Mouse (Mus musculus) hindbrain, embryonic 12.5 days (tissue): ENCODE measurements around the gene Sec16b. TPM values are rescaled to one million over a fixed set of nuclear protein-coding genes. Genes with fewer than 3 reads are reported as not detected.

Experiments
- ATAC-seq: fragments of 200-750 bp; cut with Nextera tagmentation; 2 replicates; pipeline ENCODE4 v1.8.0; 2017; ENCODE audit warnings: moderate TSS enrichment; ENCODE audit not compliant: low FRiP score
- H3K27ac ChIP-seq: fragments of 300-500 bp; sonication (generic); 2 replicates; pipeline ENCODE4 v1.5.1; 2016; ENCODE audit warnings: mild to moderate bottlenecking
- H3K27me3 ChIP-seq: fragments of 300-500 bp; sonication (generic); 2 replicates; pipeline ENCODE4 v1.6.1; 2016; ENCODE audit warnings: mild to moderate bottlenecking
- H3K36me3 ChIP-seq: fragments of 300-500 bp; sonication (generic); 2 replicates; pipeline ENCODE4 v1.6.1; 2016; ENCODE audit warnings: mild to moderate bottlenecking
- H3K4me1 ChIP-seq: fragments of 300-500 bp; sonication (generic); 2 replicates; pipeline ENCODE4 v1.6.1; 2016
- H3K4me2 ChIP-seq: fragments of 300-500 bp; sonication (generic); replicated peaks from 2 replicates; pipeline ENCODE4 v1.6.1; 2016; ENCODE audit warnings: mild to moderate bottlenecking
- H3K4me3 ChIP-seq: fragments of 300-500 bp; sonication (generic); 2 replicates; pipeline ENCODE4 v1.5.1; 2016; ENCODE audit warnings: mild to moderate bottlenecking
- H3K9ac ChIP-seq: fragments of 300-500 bp; sonication (generic); 2 replicates; pipeline ENCODE4 v1.6.1; 2016; ENCODE audit warnings: mild to moderate bottlenecking, moderate library complexity
- H3K9me3 ChIP-seq: fragments of 300-500 bp; sonication (generic); replicated peaks from 2 replicates; pipeline ENCODE4 v1.6.1; 2016; ENCODE audit warnings: mild to moderate bottlenecking
- WGBS: fragments of 180-500 bp; shearing (Covaris S2); methylation state at CpG from one replicate; pipeline ENCODE4 v1.1.7; 2016; 5-methylcytosine and 5-hydroxymethylcytosine counted together
- polyA plus RNA-seq: library from polyadenylated mRNA; unstranded; fragments of >200 nt; fragmentation: Nextera tagmentation; extraction: Ambion mirVana; gene quantifications from 2 replicates; pipeline ENCODE4 v1.2.1, GENCODE M21; 2016

The Sec16b gene
- polyA plus RNA-seq, 1 experiment from 2014 or later, result 1.3 TPM

DNA sequence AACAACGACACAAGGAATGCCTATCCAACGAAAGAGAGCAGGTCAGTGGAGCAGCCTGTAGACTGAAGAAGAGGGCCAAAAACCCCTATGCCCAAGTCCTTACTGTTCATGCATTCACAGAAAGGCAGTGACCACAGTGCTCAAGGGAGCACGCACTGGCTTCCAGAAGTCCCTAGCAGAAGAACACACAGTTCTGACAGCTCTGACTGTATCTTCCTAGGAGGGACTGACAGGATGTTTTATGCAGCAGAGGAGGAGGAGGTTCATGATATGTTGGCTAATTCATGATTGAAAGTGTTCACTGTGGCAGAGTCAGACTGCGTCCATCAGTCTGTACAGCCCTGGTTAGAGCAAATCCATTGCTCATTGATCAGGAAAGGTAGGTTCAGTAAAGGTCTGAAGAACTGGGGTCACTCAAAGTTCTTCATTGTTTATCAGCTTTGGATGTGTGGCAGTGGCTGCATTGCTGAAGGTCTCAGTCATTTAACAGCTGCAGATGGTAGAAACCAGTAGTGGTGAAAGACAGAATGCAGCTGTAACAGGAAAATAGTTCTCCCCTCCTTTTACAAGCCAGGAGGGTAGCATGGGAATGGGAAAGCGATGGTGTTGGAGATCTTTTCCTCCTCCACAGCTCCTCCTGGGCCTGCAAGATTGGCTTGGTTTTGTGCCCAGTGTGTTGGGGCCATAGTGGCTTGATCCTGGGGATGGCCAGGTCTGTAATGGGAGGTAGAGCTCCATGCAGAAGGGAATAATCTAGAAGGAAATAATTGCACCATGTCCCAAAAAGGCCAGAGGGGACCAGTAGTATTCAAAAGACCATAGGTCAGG lies 62.9 kb downstream of the Sec16b start:
- no peak overlapping the region for H3K27ac ChIP-seq
- 85% methylated on average over 5 of the region's 5 CpGs for WGBS
- H3K9me3 ChIP-seq, result no peaks in the 10 kb centered on the region

DNA sequence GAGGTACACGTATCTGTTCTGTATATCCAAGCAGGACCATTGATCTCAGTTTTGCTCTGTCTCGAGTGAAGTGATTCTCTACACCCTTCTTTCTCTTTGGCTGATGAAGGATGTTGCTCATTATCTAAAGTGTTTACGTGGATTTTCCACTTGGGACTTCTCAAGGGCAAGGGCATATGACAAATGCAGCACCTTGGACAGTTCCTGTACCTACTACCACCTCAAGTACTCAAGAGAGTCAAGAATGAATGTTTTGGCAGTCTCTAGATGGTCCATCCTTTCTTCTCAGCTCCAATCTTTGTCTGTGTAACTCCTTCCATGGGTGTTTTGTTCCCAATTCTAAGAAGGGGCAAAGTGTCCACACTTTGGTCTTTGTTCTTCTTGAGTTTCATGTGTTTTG lies 68.8 kb downstream of the Sec16b start:
- Histone ChIP-seq H3K4me1 (no peaks in the 10 kb centered on the region), H3K4me3 (no peak overlapping the region), H3K9ac (no peak overlapping the region), H3K36me3 (no peaks in the 10 kb centered on the region), H3K9me3 (no peaks in the 10 kb centered on the region), H3K27me3 (no peaks in the 10 kb centered on the region), H3K4me2 (no peak overlapping the region), H3K27ac (no peak overlapping the region)
- ATAC-seq, result no peak
- 88% methylated on average over 3 of the region's 3 CpGs for WGBS

More for the DNA sequence above, 62.9 kb downstream of the Sec16b start:
- no peaks in the 10 kb centered on the region for H3K4me1 ChIP-seq
- ATAC-seq, result no peak
- no peaks in the 10 kb centered on the region for H3K27me3 ChIP-seq
- no peak overlapping the region for H3K4me2 ChIP-seq
- H3K4me3 ChIP-seq, result no peak overlapping the region
- H3K36me3 ChIP-seq, result no peaks in the 10 kb centered on the region
- no peak overlapping the region for H3K9ac ChIP-seq

DNA sequence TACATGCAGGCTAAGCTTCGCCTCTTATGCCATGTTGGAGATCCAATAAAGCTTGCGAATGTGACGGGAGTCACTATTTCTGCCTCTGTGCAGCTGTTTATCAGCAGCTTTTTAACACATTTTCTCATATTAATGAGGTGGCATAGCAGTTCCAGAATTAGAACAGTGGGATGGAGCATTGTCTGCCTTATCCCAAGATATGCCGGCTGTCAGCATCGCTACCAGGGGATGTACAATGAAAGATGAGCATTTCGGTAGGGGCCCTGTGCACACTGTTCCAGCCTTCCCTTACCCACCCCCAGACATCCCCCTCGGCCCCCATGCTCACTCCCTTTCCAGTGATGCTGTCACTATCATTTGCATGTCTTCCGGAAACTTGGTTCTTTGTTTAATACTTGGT lies 71.8 kb downstream of the Sec16b start:
- WGBS, result 88% methylated on average over 8 of the region's 8 CpGs
- Histone ChIP-seq H3K4me2 (no peak overlapping the region), H3K4me1 (no peaks in the 10 kb centered on the region), H3K27ac (no peak overlapping the region), H3K9me3 (no peaks in the 10 kb centered on the region), H3K4me3 (no peak overlapping the region), H3K36me3 (no peaks in the 10 kb centered on the region), H3K9ac (no peak overlapping the region), H3K27me3 (no peaks in the 10 kb centered on the region)
- ATAC-seq, result no peak

DNA sequence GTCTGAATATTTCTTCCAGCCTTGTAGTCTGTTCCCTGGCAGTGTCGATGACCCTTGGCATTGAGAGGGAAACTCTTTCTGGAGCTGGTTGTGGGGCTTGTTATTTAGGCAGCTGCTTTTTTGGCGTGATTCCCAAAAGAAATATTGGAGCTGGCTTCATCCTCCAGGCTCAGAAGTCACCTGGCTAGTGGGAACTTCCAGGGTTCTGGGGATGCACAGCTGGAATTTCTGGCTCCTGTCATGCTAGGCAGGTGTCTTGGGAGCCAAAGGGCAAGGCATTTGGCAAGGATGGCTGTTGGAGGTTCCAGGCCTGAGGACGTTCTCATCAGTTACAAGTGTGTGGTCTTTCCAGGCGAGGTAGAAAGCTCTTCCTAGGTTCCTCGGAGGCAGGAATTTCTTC lies 80.0 kb downstream of the Sec16b start:
- Histone ChIP-seq H3K4me3 (no peak overlapping the region), H3K27ac (no peak overlapping the region), H3K4me2 (no peak overlapping the region), H3K9me3 (no peaks in the 10 kb centered on the region), H3K4me1 (no peaks in the 10 kb centered on the region), H3K36me3 (no peaks in the 10 kb centered on the region), H3K9ac (no peak overlapping the region), H3K27me3 (no peaks in the 10 kb centered on the region)
- no peak for ATAC-seq
- WGBS, result 74% methylated on average over 5 of the region's 5 CpGs

DNA sequence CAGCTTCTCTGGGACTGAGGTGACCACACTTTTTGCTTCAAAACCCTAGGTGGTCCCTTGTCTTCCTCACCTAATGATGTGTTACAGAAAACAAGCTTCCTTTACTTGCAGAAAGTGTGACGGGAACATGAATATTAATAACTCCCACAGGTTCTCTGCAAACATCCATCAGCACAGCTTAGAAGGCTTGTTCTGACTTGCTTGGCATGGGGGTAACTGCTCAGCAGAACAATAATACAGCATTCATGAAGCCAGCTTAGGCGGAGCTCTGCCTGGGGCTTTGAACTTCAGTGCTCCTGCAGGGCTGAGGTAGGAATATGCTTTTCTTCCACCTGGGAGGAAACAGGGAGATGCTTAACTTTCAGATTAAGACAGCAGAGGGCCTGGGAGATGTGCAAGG lies 85.5 kb downstream of the Sec16b start:
- ATAC-seq, result no peak
- no peaks in the 10 kb centered on the region for H3K27me3 ChIP-seq
- no peak overlapping the region for H3K9ac ChIP-seq
- H3K4me3 ChIP-seq, result no peak overlapping the region
- 34% methylated on average over 2 of the region's 2 CpGs for WGBS
- no peak overlapping the region for H3K27ac ChIP-seq
- no peaks in the 10 kb centered on the region for H3K9me3 ChIP-seq
- no peaks in the 10 kb centered on the region for H3K36me3 ChIP-seq
- no peaks in the 10 kb centered on the region for H3K4me1 ChIP-seq
- no peak overlapping the region for H3K4me2 ChIP-seq

DNA sequence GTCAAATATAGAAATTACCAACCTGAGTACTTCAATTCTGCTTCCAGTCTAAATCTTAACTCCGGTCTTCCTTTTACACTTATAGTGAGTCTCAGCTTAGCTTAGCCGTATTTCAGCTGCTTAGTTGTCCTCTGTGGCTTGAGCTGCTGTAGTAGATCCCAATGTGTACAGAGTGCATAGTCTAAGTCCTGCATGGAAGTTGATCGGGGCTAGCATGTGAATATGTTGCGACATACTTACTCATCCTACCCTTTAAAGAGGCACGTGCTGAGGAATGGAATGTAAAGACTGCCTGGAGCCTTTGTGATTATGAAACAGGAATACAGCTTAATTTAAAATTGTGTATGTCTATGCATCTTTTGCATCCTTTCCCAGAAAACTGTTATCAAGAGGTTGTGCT lies 88.0 kb downstream of the Sec16b start:
- no peak for ATAC-seq
- H3K4me2 ChIP-seq, result no peak overlapping the region
- H3K27ac ChIP-seq, result no peak overlapping the region
- no peak overlapping the region for H3K4me3 ChIP-seq
- H3K4me1 ChIP-seq, result no peaks in the 10 kb centered on the region
- 86% methylated on average over 5 of the region's 5 CpGs for WGBS
- H3K36me3 ChIP-seq, result no peaks in the 10 kb centered on the region
- no peak overlapping the region for H3K9ac ChIP-seq
- H3K9me3 ChIP-seq, result no peaks in the 10 kb centered on the region
- no peaks in the 10 kb centered on the region for H3K27me3 ChIP-seq

- ATAC-seq, result no peak
- H3K27me3 ChIP-seq, result no peaks in the 10 kb centered on the region
- H3K36me3 ChIP-seq, result no peaks in the 10 kb centered on the region
- no peaks in the 10 kb centered on the region for H3K4me1 ChIP-seq
- no peaks in the 10 kb centered on the region for H3K9me3 ChIP-seq
- H3K27ac ChIP-seq, result no peak overlapping the region
- 74% methylated on average over 9 of the region's 9 CpGs for WGBS
- H3K9ac ChIP-seq, result no peak overlapping the region
- H3K4me3 ChIP-seq, result no peak overlapping the region
- H3K4me2 ChIP-seq, result no peak overlapping the region
Measured at GRCm38 (mm10) chr1:157595165-157595564, 88.6 kb downstream of the Sec16b start.

DNA sequence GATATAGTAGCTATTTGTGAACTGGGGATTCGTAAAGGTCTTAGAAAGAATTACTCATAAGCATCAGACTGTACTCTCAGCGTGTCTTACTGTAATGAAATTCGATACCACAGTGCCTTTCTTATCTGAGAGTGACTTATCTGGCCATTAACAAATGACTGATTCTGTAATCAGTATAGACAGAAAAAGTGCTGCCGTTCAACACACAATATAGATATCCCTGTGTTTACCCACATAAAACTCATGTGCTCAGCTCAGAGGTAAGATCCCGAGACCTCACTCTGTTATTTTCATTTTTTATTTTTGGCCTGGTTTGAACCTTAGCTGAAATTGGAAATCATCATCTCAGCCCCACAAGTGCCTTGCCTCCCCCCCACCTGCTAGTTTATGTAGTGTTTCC lies 98.0 kb downstream of the Sec16b start:
- Histone ChIP-seq H3K36me3 (no peaks in the 10 kb centered on the region), H3K27ac (no peak overlapping the region), H3K4me2 (no peak overlapping the region), H3K4me1 (peaks cover 4% of the 10 kb centered on the region; the same call in 1 of the 2 replicates), H3K4me3 (no peak overlapping the region), H3K27me3 (no peaks in the 10 kb centered on the region), H3K9me3 (no peaks in the 10 kb centered on the region), H3K9ac (no peak overlapping the region)
- 66% methylated on average over 5 of the region's 5 CpGs for WGBS
- ATAC-seq, result no peak

Other genes starting within 250 kb of the Sec16b start
- 36.1 and 38.7 TPM in 2 replicates for gene Rasal2, start 94.1 kb upstream of the Sec16b start, polyA plus RNA-seq
- 6.0 and 9.4 TPM in 2 replicates for gene Cryzl2, start 48.2 kb upstream of the Sec16b start, polyA plus RNA-seq